Mouse (Mus musculus): ENCODE data around the gene Rab34. TPM values are rescaled to one million over a fixed set of nuclear protein-coding genes. Genes with fewer than 3 reads are reported as not detected.

Gene Rab34
- total RNA-seq, 1 experiment from 2014 or later, result 3.2 TPM

DNA sequence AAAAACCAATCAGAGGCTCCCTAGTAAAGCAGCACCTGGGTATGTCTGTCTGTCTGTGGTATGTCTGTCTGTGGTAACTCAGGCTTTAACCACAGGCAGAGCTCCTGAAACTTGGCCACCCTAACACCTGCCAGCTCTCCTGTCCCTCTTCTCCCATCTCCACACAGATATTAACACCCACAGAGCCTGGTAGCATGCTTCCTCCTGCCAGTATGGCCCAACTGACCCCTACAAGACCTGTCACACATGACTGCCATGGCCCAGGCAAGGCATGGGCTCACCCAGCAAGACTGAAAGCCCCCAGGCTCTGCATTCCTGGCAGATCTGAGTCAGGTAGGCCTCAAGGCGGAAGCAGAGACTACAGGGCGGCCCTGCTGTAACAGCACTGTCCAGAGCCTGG is 25.2 kb upstream of the Rab34 start:
- no peak for ATAC-seq (replicated peaks in 1 of 2; ENCODE audit: insufficient read depth in 1 of 2, low FRiP score in 2 of 2, low TSS enrichment in 1 of 2, low read depth in 1 of 2, poor library complexity in 2 of 2, severe bottlenecking in 2 of 2)

- no peak for ATAC-seq (replicated peaks in 1 of 2; ENCODE audit: insufficient read depth in 1 of 2, low FRiP score in 2 of 2, low TSS enrichment in 1 of 2, low read depth in 1 of 2, poor library complexity in 2 of 2, severe bottlenecking in 2 of 2)
These were observed 24.3 kb upstream of the Rab34 start for GRCm38 (mm10) chr11:78163681-78164603.

DNA sequence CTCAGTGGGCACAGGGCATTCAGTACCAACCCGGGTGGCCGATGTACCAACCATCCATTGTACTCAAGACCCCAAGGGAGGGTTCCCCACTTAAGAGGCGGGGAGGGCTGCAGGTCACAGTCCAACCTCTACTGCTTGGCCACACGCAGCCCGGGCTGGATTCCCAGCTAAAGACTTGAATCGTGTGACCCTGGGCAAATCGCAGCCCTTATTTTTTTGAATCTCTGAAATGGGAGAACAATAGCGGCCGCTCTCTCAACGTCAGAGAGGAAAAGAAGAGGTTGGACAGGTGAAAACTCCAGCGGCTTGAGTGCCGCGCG is 23.7 kb upstream of the Rab34 start:
- ATAC-seq (replicated peaks in 1 of 2; ENCODE audit: insufficient read depth in 1 of 2, low FRiP score in 2 of 2, low TSS enrichment in 1 of 2, low read depth in 1 of 2, poor library complexity in 2 of 2, severe bottlenecking in 2 of 2), result no peak

- peak; percentile 47 to 59 for ATAC-seq (replicated peaks in 1 of 2; ENCODE audit: insufficient read depth in 1 of 2, low FRiP score in 2 of 2, low TSS enrichment in 1 of 2, low read depth in 1 of 2, poor library complexity in 2 of 2, severe bottlenecking in 2 of 2)
These were observed 23.1 kb upstream of the Rab34 start, which contains the start of gene Traf4 for GRCm38 (mm10) chr11:78164924-78165760. Gene Traf4, minus strand, starts transcription at chr11:78165589.

GRCm38 (mm10) chr11:78165761-78166109 is 22.5 kb upstream of the Rab34 start:
- ATAC-seq (replicated peaks in 1 of 2; ENCODE audit: insufficient read depth in 1 of 2, low FRiP score in 2 of 2, low TSS enrichment in 1 of 2, low read depth in 1 of 2, poor library complexity in 2 of 2, severe bottlenecking in 2 of 2), result peak; percentile 16 to 19; a peak in 2 of 4 replicates

GRCm38 (mm10) chr11:78166161-78166560 is 22.1 kb upstream of the Rab34 start:
- ATAC-seq (replicated peaks in 1 of 2; ENCODE audit: insufficient read depth in 1 of 2, low FRiP score in 2 of 2, low TSS enrichment in 1 of 2, low read depth in 1 of 2, poor library complexity in 2 of 2, severe bottlenecking in 2 of 2), result no peak

GRCm38 (mm10) chr11:78166640-78167039 is 21.6 kb upstream of the Rab34 start:
- no peak for ATAC-seq (replicated peaks in 1 of 2; ENCODE audit: insufficient read depth in 1 of 2, low FRiP score in 2 of 2, low TSS enrichment in 1 of 2, low read depth in 1 of 2, poor library complexity in 2 of 2, severe bottlenecking in 2 of 2)

GRCm38 (mm10) chr11:78167257-78167959 is 20.8 kb upstream of the Rab34 start:
- no peak for ATAC-seq (replicated peaks in 1 of 2; ENCODE audit: insufficient read depth in 1 of 2, low FRiP score in 2 of 2, low TSS enrichment in 1 of 2, low read depth in 1 of 2, poor library complexity in 2 of 2, severe bottlenecking in 2 of 2)

GRCm38 (mm10) chr11:78168541-78169468 is 19.4 kb upstream of the Rab34 start:
- ATAC-seq (replicated peaks in 1 of 2; ENCODE audit: insufficient read depth in 1 of 2, low FRiP score in 2 of 2, low TSS enrichment in 1 of 2, low read depth in 1 of 2, poor library complexity in 2 of 2, severe bottlenecking in 2 of 2), result peak; percentile 28 to 54; a peak in 3 of 4 replicates

- no peak for ATAC-seq (replicated peaks in 1 of 2; ENCODE audit: insufficient read depth in 1 of 2, low FRiP score in 2 of 2, low TSS enrichment in 1 of 2, low read depth in 1 of 2, poor library complexity in 2 of 2, severe bottlenecking in 2 of 2)
These were observed 17.9 kb upstream of the Rab34 start for GRCm38 (mm10) chr11:78170306-78170705.

GRCm38 (mm10) chr11:78171328-78171727 is 16.9 kb upstream of the Rab34 start:
- ATAC-seq (replicated peaks in 1 of 2; ENCODE audit: insufficient read depth in 1 of 2, low FRiP score in 2 of 2, low TSS enrichment in 1 of 2, low read depth in 1 of 2, poor library complexity in 2 of 2, severe bottlenecking in 2 of 2), result no peak

DNA sequence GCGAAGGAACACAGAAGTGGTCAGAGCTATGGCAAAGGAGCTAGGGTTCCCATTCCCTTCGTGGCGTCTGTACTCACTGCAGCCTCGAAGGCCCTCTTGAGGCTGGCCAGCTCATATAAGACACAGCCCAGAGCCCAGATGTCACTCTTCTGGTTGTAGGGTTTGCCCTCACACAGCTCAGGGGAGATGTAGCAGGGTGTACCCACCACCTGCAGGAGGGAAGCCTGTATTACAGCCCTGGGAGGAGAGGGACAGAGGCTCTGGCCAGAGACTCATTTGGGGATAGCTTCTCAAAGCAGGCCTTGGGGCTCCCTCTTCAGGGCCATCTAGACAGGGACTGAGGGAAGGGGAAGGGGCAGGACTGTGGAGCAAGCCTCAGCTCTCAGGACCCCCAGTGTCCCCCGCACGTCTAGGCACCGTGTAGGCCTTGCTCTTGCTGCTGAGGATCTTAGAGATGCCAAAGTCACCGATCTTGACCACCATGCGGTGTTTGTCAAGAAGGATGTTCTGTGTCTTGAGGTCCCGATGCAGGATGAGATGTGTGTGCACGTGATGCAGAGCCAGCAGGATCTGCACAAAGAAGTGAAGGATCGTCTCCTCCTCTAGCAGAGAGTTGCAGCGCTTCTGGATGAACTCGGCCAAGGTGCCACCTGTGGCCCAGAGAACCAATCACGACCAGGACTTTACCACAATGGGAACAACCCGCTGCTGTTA is 16.0 kb upstream of the Rab34 start:
- ATAC-seq (replicated peaks in 1 of 2; ENCODE audit: insufficient read depth in 1 of 2, low FRiP score in 2 of 2, low TSS enrichment in 1 of 2, low read depth in 1 of 2, poor library complexity in 2 of 2, severe bottlenecking in 2 of 2), result no peak

DNA sequence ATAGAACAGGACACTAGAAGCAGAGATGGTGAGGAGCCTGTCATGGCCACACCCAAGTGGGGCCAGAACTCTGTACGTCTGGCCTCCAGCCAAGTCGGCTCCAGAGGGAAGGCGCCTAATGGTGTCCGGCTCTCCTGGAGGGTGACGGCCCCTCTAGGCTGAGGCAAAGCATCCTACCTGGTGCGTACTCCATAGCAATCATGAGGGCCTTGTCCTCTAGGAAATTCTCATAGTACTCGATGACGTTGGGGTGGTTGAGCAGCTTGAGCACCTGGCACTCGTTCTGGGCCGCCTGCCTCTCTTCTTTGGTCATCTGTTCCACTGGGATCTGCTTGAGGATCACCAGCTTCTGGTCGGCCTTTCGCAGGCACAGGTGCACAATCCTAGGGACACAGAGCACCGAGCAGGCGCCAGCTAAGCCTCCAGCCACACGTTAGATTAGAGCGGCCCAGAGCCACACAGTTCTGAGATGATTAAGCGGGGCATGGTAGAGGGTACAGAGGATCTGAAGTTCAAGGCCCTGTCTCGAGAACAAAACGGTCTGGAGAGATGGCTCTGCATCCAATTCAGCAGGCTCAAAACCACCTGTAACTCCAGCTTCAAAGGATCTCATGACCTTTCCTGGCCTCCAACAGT is 15.4 kb upstream of the Rab34 start:
- ATAC-seq (replicated peaks in 1 of 2; ENCODE audit: insufficient read depth in 1 of 2, low FRiP score in 2 of 2, low TSS enrichment in 1 of 2, low read depth in 1 of 2, poor library complexity in 2 of 2, severe bottlenecking in 2 of 2), result no peak

- no peak for ATAC-seq (replicated peaks in 1 of 2; ENCODE audit: insufficient read depth in 1 of 2, low FRiP score in 2 of 2, low TSS enrichment in 1 of 2, low read depth in 1 of 2, poor library complexity in 2 of 2, severe bottlenecking in 2 of 2)
These were observed 13.7 kb upstream of the Rab34 start for GRCm38 (mm10) chr11:78174506-78174905.

- ATAC-seq (replicated peaks in 1 of 2; ENCODE audit: insufficient read depth in 1 of 2, low FRiP score in 2 of 2, low TSS enrichment in 1 of 2, low read depth in 1 of 2, poor library complexity in 2 of 2, severe bottlenecking in 2 of 2), result no peak
These were observed 12.3 kb upstream of the Rab34 start for GRCm38 (mm10) chr11:78175771-78176401.
